Mouse (Mus musculus) adrenal gland, adult 18-20 months (tissue): ENCODE results near the gene Nxph1. TPM values are rescaled to one million over a fixed set of nuclear protein-coding genes. Genes with fewer than 3 reads are reported as not detected.

ENCODE experiments used
- DNase-seq, 2 experiments: peaks; one replicate each; pipeline ENCODE4 v3.0.0; 2021 to 2022; ENCODE audit warnings: low spot score in 2 of 2
- long read RNA-seq, 2 experiments: library from polyadenylated mRNA; stranded (forward); transcript quantifications; one replicate each; pipeline ENCODE4 v2.0.0; 2021
- total RNA-seq, 2 experiments: library from RNA; stranded (reverse); gene quantifications; 1 replicate in 1 of 2; 2 replicates in 1 of 2; pipeline ENCODE4 v1.2.3; 2021

The Nxph1 gene
- under 1 TPM; 0.16 to 0.60 TPM for total RNA-seq
- long read RNA-seq, experiment 1, result 0 reads
- long read RNA-seq, experiment 2, partial matches to known transcripts, result 2 of 2 reads
- long read RNA-seq, experiment 2, other reads (novel, unspliced or antisense), result 0 of 2 reads

- DNase-seq, result no peak
Measured at GRCm38 (mm10) chr6:8948131-8948470, at the start of gene Nxph1. Gene Nxph1 (plus strand): TSS chr6:8948431.

DNA sequence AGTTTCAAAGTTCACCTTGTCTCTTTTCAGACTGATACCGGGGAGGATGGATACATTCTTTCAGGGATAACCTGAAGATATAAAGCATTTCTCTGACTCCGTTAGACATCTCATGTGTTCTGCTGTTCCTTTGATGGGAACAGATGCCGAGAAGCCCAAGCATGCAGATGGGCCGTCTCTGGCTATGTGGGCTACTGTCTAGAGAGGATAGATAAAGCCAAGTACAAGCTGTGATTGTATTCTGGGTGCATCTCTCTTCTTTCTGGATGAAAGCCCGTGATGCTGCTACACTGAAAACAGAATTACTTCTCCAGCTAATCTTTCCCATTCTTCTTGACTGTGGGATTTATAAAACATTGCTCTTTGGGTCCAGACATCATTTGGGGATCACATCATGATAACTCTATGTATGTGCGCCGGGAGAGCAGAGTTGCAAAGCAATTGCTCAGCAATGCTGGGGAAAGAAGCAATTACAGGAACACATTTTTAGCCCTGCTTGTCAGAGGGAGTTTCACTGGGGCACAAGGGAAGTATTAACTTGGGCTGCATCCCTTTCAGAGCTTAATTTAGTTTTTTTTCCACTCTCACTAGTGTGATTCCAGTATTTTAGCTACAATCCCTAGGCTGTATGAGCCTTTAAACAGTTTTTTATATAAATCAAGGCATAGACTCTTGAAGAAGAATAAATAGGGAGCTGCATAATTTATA, 48.1 kb upstream of the Nxph1 start:
- no peak for DNase-seq

DNA sequence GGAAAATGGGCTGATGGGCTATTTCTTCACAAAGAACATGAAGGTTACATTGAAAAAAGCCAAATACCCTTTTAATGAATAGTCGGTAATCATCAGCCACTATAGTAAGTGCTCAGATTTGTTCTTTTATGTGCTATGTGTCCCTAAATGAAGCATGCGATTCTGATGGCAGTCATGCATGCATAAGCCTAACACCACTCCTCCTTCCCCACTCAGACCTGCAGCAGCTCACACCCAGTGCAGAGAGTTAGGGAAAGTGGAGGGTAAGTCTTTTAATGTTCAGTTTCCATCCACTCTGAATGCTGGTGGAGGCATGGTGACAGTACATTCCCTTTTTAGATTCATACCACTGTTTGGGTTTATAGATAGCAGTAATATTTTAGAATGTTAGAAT, 47.5 kb upstream of the Nxph1 start:
- DNase-seq, result no peak

DNA sequence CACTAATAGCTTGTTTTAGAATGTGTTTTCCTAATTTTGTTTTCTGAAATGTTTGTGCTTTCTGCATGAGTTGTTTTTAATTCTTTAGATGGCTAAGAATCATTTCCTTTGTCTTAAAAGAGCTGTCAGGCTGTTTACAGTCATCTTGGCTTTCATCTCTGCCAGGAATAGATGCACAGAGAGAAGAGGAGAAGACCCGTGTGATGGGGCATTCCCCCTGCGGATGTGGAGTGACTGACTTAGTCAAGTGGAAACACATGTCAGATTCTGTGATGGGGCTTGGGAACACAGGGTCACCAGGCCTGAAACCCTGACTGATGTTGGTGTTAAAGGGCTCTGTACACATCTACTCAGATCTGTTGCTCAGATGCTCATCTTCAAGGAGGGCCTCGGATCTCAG, 40.3 kb upstream of the Nxph1 start:
- DNase-seq, result no peak

DNA sequence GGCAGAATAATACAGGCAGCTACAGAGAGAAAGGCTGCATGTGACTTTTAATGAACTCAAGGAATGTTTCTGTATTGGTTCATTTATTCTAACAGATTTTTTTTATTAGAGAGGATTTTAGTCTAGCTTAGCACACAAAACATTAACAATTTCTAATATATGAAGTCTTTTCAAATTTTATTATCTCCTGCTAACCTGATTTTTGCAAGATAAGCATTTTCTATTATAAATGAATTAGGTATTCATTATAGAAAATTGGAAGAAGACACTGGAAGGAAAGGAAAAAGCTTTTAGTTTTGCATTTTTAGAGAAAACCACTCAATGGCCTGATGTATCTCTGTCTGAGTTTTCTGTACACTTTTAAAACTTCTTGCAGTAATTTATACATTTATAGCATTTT, 34.8 kb upstream of the Nxph1 start:
- no peak for DNase-seq

- DNase-seq, result no peak
Measured at GRCm38 (mm10) chr6:8914682-8915081, 33.5 kb upstream of the Nxph1 start.

DNA sequence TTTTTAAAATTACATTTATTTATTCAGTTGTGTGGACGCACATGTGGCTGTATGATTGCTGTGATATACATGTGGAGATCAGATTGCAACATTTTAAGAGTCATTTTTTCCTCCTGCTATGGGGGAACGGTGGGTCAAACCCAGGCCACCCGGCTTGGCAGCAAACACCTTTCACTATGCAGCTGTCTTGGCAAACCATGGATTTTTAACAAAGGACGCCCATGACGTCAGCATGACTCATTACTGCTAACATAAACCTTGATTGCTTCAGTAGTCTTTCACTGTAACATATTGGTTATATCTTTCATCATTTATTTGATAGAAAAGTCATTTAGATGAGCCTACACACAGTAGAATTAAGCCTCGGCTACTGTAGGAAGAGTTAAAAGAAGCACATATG, 23.8 kb upstream of the Nxph1 start:
- no peak for DNase-seq

GRCm38 (mm10) chr6:8935241-8935640, 13.0 kb upstream of the Nxph1 start:
- DNase-seq, result no peak

DNA sequence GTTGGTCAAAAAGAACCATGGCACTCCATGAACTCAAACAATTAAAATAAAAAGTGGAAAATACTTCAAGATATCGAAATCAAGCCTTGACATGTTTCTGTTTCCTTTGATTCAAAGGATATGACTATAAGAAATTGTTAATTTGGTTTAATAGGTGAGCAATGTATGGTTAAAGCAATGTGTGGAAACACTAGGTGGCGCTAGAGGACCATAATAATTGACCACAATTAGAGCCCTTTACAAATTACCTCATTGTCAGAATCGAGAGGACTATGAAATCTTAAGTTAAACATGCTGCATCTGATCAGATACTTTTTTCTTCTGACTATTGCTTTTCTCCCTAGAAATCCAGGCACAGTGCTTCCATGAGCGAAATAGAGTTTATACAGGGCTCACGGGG, 12.5 kb upstream of the Nxph1 start:
- peak; percentile 30 to 42 for DNase-seq

GRCm38 (mm10) chr6:8936168-8936567, 12.1 kb upstream of the Nxph1 start:
- DNase-seq, result no peak

DNA sequence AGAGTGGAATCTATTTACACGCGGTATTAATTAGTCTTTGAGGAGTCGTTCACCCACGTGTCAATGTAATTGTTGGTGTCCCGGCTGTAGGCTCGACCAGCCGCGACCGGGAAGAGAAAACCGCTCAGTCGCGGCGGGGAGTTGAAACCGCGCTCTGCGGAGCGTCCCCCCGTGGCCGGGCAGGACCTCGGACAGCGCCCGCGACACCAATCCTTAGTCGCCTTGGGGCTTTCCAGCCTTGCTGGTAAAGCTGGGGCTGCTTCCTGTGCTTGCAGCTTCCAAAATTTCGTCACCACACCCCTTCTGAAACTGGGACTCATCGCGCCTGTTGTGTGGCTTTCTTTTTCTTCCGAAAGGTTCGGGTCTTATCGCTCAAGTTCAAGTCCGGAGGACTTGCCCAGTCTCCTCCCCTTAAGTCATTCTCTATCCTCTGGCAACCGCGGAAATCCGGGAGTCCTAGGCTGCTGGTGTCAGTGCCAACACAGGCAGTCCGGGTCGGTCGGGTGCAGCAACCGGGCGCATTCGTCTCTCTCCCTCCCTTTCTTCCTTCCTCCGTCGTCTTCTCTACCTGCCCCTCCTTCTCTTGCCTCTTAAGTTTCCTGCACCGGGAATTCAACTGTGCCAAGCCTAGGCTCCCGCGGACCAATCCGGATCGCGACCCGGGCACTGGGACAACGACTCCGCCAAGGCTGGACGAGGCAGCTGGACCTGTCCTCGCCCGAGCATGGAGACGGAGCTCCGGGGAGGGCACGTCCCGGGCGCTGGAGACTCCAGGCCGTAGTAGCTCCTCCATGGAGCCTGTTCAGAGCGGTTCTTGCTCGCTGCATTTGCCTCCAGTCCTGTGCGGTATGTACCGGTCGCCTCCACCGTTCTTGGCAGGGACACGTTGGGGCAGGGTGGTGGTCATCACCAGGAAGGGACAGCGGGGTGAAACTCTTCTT, 510 bp downstream of the Nxph1 start:
- DNase-seq, result peak; percentile 63 to 68

DNA sequence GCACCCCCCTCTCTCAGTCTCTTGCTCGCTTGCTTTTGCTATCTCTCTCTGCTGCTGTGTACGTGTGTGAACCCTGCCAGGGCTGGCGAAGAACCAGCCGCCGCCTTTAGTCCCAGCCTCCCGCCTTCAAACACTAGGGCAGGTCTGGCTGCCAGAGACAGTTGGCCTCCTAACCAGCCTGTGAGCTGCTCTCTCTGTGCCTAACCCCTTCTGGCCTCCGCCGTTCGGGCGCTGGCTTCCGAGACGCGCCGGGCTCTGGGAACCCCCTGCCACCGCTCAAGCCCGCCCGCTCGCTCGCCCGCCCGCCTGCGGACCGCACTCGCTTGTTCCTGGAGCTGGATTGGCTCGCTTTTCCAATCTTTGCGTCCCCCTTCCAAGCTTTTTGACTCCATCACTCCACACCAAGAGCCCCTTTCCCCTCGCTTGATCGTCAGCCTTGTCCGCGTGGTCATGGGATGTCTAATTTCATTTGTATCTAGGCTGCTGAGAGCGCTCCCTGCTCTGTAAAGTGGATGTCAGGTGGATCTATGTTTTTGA, 1.5 kb downstream of the Nxph1 start:
- no peak for DNase-seq

DNA sequence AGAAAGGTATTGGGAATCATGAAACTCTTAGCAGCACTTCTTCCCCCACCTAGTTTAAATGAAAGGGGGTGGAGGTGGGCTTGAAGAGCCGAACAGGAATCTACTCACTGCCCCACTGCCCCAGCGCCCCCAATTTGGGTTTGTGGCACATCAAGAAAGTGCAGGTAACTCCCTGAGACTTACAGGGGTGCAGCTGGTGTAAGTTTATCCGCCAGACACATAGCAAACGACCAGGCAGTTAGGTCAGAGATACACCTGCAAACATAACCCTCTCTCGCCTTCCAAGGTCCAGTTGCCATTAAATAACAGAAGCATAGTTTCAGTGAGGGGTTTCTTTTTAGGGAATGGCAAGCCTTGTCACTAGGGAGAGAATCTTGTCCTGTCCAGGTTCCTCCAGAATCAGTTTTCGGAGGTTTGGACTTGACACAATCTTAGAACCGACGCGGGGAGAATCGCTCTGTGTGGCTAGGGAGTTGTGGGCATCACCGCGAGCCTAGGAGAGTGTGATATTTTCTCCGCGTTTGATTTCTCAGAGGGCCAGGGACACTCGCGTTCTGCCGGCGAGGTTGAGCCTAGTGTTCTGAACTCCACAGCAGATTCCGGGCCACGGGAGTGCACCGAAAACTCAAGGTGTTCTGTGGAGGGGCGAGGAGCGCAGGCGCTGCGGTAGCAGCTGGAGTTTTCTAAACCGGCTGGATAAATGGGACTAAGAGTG, 2.5 kb downstream of the Nxph1 start:
- DNase-seq, result no peak

DNA sequence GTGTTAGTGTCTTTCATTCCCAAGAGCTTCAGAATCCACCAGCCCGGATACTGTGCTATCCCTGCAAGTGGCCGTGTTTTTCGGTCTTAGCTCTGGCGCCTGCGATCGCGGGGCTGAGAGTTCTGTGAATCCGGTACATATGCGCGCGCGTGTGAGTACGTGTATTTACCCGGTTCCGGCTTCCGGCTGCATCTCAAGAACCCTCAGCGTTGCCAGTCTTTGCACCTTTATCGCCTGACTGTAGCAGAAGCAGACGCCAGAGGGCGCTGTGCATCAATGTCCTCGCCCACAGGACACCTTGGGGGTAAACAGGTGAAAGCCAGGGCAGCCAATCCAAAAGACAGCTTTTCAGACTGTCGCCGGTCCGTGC, 3.1 kb downstream of the Nxph1 start:
- DNase-seq, result peak; percentile 55 to 57

GRCm38 (mm10) chr6:8951884-8952590, 3.8 kb downstream of the Nxph1 start:
- no peak for DNase-seq

DNA sequence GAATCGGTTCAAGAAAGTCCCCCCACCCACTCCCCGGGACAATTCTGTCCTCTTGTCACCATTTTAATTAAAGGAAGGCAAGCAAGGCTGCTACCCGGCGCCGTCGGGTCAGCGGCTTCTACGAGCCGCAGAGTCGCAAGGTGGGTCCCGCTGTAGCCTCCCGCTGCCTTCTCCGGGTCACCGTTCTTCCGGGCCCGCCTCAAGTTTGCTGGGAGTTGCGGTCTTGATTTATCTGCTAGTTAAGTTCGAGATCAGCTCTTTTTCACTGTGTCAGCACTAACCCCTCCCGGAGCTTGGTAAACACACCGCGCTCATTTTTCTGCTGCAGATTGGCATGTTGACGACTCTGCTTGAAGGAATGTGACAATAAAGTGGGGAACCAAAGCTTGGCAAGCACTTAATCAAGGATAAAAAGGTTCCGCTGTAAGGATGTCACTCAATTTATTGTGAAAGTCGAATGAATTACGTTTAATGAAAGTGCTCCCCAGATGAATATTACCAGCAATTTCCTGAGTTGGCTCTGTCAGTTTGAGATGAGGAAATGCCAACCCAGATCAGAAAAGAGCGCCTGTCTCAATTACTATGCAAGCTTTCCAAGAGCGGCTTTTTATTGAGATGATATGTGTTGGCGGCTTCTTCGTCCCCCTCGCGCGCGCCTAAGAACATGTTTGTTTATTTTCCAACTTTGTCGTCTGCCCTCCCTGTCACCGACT, 7.7 kb downstream of the Nxph1 start:
- DNase-seq, result no peak

DNA sequence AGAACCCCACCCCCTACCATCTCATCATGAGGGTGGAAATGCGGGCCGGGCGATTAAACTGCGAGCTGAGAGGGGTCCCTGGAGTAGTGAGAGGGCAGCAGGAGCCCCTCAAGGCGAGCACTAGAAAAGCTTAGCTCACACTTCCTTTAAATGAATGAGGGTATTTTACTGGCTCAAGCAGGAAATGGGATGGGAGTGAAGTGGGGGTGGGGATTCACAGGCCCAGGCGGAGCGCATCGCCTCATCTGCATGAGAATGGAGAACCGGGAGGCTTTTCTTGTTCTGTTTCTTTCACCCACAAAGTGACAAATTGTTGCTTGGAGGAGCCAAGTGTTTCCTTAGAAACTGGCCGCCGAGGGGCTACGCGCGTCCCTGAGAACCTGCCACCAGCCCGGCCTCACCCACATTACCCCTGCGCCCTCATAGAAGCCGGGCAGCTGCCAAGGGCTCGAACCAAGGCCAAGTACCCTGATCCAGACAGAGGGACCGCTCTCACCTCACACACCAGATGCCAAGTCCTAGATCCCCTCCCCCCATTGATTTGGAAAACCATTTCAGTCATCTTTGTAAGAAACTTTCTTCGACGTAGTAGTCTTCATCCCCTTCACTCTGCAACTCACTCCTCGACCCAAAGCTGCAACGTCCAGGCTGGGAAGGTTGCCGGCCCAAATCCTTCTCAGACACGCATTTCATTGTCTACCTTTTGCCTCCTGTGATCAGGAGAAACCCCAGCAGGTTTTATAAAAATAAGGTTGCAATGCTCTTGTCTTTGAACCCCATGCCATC, 8.7 kb downstream of the Nxph1 start:
- no peak for DNase-seq

DNA sequence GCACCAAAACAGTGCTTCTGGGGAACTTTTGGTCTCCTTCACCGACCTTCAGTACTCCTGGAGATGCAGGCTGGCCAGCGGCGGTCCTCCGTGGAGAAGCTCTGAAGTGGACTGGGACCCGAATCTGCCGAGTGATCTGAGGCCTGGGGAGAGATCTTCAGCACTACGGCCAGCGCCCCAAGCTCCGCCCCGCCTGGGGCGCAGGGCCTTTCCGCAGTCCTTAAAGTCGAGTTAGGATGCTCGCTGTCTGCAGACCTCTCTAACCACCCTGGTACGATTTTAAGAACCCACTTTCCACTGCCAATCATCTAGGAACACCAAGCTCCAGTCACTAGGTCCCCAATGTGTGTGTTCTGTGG, 9.3 kb downstream of the Nxph1 start:
- peak; percentile 46 to 52 for DNase-seq
